Mouse (Mus musculus): ENCODE measurements at regions not wholly inside any gene's neighbourhood (a gene's known extent, or its start where the extent isn't known, plus 50 kb on each side); places are given as distances from the start of the nearest gene placed in this dataset.
"Not testable (repeated sequence)": the region's sequence is repeated elsewhere in the genome, so short reads cannot be mapped to it uniquely, and the experiment has no call there.

DNA sequence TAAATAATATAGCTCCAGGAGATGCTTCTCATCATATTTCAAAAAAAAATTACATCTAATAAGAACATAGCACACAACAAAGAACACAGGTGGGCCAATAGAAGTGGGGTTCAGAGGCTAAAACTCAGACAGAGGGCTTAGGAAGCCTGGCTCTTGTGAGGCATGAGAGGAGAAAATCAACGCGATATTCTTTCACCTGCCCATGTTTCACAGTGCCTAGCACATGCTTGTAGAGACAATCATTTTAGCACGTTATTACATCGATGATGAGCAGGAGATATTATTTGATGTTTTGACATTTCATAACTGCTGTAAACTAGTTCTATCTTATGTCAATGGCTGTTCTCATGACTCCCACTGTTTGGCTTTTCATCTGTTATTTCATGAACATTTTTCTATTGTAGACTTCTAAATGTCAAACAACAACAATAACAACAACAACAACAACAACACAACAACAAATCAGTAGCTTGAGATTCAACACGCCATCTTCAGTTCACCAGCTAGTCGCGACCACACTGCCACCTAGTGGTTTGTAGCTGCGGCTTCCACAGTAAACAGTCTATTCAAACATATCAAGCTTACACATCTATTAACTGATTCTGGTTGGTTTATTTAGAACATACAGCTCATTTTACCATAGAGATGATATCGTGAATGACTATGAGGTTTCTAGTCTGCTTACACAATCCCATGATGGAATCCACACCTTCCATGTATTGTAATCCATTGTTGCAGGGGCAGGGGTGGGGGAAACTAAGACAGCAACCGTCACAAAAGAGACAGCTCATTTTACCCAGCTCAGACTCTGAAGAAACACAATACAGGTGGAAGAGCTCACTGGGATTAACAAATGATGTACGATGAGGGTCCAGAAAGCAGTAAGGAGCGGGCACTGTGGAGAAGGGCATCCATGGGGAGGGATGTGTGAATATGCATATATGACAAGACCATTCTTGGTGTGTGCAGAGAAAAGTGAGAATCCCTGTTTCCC is 60.5 kb upstream of the Tmem200a start:
- peak; percentile 20 for DNase-seq

DNA sequence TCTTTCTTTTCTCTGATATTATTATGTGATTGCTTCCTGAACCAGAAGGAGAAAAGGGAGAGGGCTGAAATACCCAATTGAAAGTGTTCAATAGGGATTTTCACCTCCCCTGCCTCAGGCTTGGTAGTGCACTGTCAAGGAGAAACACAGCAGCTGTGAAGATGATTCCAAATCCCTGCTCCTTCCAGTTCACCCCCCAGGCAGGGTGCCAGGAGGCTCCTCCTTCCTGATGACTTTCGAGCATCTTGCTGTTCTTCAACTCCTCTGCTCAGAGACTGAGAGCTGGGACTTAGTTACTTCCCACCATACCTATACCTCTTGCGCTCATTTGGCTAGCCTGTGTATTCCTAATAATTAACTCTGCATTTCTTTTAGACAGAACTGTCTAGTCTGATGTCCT is 73.7 kb upstream of the Tmem200a start:
- DNase-seq = no peak

DNA sequence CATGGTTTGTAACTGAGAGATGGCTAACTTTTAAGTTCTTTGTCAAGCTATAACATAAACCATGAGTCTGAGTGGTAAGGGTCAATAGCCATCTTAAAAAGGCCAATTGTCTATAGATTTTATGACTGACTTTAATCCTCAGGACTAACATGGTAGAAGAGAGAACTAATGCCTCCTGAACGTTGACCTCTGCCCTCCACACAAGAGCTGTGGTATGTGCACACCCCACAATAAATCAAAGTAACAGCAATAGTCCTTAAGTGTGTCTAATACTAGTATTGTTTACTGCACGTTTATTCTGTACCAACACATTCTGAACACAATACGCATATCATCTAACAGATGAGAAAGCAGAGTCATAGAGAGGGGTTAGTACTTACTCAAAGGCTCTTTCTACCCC is 70.7 kb upstream of the Samd3 start:
- no peak for DNase-seq

DNA sequence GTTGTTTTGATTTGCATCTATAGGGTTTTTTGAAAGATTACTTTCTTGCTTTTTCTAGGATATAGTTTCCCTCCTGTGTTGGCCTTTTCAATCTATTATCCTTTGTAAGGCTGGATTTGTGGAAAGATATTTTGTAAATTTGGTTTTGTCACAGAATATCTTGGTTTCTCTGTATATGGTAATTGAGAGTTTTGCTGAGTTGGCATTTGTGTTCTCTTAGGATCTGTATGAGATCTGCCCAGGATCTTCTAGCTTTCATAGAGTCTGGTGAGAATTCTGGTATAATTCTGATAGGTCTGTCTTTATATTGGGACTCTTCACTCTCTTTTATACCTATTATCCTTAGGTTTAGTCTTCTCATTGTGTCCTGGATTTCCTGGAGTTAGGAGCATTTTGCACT is 68.4 kb upstream of the Samd3 start:
- not testable (repeated sequence) for DNase-seq

DNA sequence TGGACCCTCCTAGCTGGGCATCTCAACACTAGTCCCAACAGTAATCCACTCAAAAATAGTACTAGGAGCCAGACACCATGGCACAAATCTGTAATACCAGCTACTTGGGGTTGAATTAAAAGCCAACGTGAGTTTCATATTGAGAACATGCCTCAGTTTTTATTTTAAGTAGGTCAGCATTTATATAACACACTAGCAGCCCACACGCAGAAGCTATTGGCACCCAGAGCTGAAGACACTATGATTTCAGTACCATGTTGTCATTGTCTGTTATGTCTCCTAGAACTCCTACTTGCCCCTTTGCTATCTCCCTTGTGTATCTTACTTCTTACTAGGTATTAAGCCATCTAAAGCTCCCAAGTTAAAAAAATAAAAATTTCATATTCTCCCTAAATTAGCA is 65.0 kb upstream of the Samd3 start:
- no peak for DNase-seq

DNA sequence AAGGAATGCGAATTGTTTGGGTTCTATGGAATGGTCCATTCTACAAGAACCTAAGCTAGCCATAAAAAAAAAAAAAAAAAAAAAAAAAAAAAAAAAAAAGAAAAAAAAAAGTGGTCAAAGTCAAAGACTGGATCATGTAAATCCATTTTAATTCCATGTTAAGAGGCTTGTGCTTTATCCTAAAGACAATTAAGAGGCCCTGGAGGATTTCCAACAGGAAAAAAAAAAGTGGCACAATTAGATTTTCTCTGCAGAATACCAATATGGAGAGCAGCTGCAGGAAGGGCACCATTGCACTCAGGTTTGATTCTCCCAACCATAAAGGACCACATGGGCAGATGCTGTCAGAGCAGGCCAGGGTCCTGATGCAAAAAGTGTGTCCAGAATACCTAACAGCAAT is 51.9 kb upstream of the Samd3 start:
- no peak for DNase-seq

DNA sequence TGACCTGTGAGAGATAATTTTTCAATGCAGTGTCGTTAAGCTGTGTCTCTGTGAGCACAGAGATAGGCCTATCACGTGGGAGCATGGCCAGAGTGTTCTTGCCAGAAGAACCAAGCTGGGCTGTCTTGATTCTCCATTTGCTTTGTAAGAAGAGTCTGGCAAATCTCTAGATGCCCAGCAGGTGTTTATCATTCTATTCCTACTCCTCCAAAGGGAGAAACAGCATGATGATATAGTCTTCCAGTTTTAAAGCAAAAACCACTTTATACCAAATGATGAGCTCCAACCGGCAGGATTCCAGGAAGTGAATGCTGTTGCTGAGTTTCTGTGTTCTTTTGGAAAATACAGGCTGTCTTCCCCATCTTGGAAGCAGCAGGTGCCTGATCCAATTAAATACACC is 51.2 kb upstream of the Samd3 start:
- DNase-seq = no peak
